Mouse (Mus musculus) neural tube, embryonic 15.5 days (tissue): ENCODE measurements around the gene Ern1. TPM values are rescaled to one million over a fixed set of nuclear protein-coding genes. Genes with fewer than 3 reads are reported as not detected.

Source experiments
- ATAC-seq: fragments of 200-750 bp; cut with Nextera tagmentation; 2 replicates; pipeline ENCODE4 v1.8.0; 2017; ENCODE audit warnings: mild to moderate bottlenecking, moderate TSS enrichment, moderate library complexity; ENCODE audit not compliant: low FRiP score
- H3K27ac ChIP-seq: fragments of 300-500 bp; sonication (generic); replicated peaks from 2 replicates; pipeline ENCODE4 v1.5.1; 2015; ENCODE audit warnings: mild to moderate bottlenecking, inconsistent platforms
- H3K27me3 ChIP-seq: fragments of 300-500 bp; sonication (generic); replicated peaks from 2 replicates; pipeline ENCODE4 v1.6.1; 2015; ENCODE audit warnings: inconsistent platforms
- H3K36me3 ChIP-seq: fragments of 300-500 bp; sonication (generic); 2 replicates; pipeline ENCODE4 v1.6.1; 2015; ENCODE audit warnings: inconsistent platforms
- H3K4me1 ChIP-seq: fragments of 300-500 bp; sonication (generic); 2 replicates; pipeline ENCODE4 v1.6.1; 2015; ENCODE audit warnings: inconsistent platforms
- H3K4me2 ChIP-seq: fragments of 300-500 bp; sonication (generic); 2 replicates; pipeline ENCODE4 v1.6.1; 2015; ENCODE audit warnings: inconsistent platforms, mild to moderate bottlenecking, moderate library complexity
- H3K4me3 ChIP-seq: fragments of 300-500 bp; sonication (generic); replicated peaks from 2 replicates; pipeline ENCODE4 v1.5.1; 2015; ENCODE audit warnings: mild to moderate bottlenecking, inconsistent platforms
- H3K9ac ChIP-seq: fragments of 300-500 bp; sonication (generic); replicated peaks from 2 replicates; pipeline ENCODE4 v1.6.1; 2015; ENCODE audit warnings: mild to moderate bottlenecking, inconsistent platforms
- H3K9me3 ChIP-seq: fragments of 300-500 bp; sonication (generic); replicated peaks from 2 replicates; pipeline ENCODE4 v1.6.1; 2016; ENCODE audit warnings: inconsistent platforms
- WGBS: fragments of 180-500 bp; shearing (Covaris S2); methylation state at CpG from one replicate; pipeline ENCODE4 v1.1.7; 2015; ENCODE audit warnings: mixed read lengths; 5-methylcytosine and 5-hydroxymethylcytosine counted together
- polyA plus RNA-seq: library from polyadenylated mRNA; unstranded; fragments of >200 nt; fragmentation: Nextera tagmentation; extraction: Ambion mirVana; gene quantifications from 2 replicates; pipeline ENCODE4 v1.2.1, GENCODE M21; 2015

The Ern1 gene
- polyA plus RNA-seq, 1 experiment from 2014 or later = 4.1 TPM

DNA sequence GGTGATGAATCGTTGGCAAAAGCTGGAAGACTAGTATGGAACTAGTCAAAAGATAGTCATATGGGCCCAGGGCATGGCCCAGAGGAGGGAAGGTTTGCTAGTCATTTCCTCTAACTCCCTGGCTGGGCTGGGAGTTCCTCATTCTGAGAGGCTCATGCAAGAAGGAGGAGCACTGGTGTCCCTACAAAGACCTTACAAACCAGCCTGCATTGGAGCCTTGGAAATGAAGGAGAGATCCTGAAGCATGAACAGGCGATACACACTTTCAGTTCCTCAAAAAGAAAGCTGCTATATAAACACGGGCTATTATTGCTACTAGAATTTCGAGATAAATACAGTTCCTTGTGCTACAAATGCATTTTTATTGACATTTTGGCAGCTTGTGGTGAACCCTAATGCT lies 59.5 kb downstream of the Ern1 start:
- peaks cover 14% of the 10 kb centered on the region for H3K36me3 ChIP-seq
- H3K9me3 ChIP-seq = no peaks in the 10 kb centered on the region
- H3K27me3 ChIP-seq = no peaks in the 10 kb centered on the region
- H3K4me3 ChIP-seq = no peak overlapping the region
- no peak for ATAC-seq
- H3K9ac ChIP-seq = no peak overlapping the region
- no peaks in the 10 kb centered on the region for H3K4me1 ChIP-seq
- no peak overlapping the region for H3K27ac ChIP-seq
- 88% methylated on average over 4 of the region's 4 CpGs for WGBS
- no peak overlapping the region for H3K4me2 ChIP-seq

DNA sequence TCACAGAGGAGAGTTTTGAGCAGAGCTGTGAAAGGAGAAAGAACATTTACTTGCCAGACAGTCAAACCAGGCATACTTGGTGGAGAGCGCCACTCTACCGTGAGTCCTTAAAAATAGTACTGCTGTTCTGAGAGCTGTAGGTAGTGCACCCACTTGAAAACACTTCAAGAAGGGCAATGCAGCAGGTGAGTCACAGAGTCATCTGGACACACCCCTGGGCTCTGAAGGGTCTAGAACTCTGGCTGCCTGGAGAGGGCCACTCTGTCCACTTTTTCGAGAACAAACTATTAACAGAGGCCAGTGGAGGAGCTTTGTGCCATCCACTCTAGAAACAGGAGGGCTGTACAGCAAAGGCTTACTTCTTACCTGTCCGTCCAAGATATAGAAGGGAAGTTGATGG lies 61.2 kb downstream of the Ern1 start:
- no peaks in the 10 kb centered on the region for H3K9me3 ChIP-seq
- WGBS = 98% methylated on average over 4 of the region's 4 CpGs
- H3K4me2 ChIP-seq = no peak overlapping the region
- peaks cover 12% of the 10 kb centered on the region for H3K36me3 ChIP-seq
- H3K4me3 ChIP-seq = no peak overlapping the region
- H3K27me3 ChIP-seq = no peaks in the 10 kb centered on the region
- no peak for ATAC-seq
- H3K9ac ChIP-seq = no peak overlapping the region
- no peaks in the 10 kb centered on the region for H3K4me1 ChIP-seq
- no peak overlapping the region for H3K27ac ChIP-seq

GRCm38 (mm10) chr11:106425201-106425600 lies 62.5 kb downstream of the Ern1 start:
- Histone ChIP-seq H3K36me3 (peaks cover 12% of the 10 kb centered on the region), H3K4me3 (no peak overlapping the region), H3K9me3 (no peaks in the 10 kb centered on the region), H3K9ac (no peak overlapping the region), H3K4me1 (no peaks in the 10 kb centered on the region), H3K27ac (no peak overlapping the region), H3K27me3 (no peaks in the 10 kb centered on the region), H3K4me2 (no peak overlapping the region)
- ATAC-seq = no peak
- 97% methylated on average over 5 of the region's 5 CpGs for WGBS

GRCm38 (mm10) chr11:106419262-106420102 lies 68.2 kb downstream of the Ern1 start:
- no peak overlapping the region for H3K27ac ChIP-seq
- no peak overlapping the region for H3K4me2 ChIP-seq
- no peak overlapping the region for H3K9ac ChIP-seq
- H3K4me3 ChIP-seq = no peak overlapping the region
- H3K27me3 ChIP-seq = no peaks in the 10 kb centered on the region
- 81% methylated on average over 9 of the region's 9 CpGs for WGBS
- no peaks in the 10 kb centered on the region for H3K4me1 ChIP-seq
- H3K9me3 ChIP-seq = no peaks in the 10 kb centered on the region
- ATAC-seq = no peak
- peaks cover 4% of the 10 kb centered on the region; the same call in 1 of the 2 replicates for H3K36me3 ChIP-seq

GRCm38 (mm10) chr11:106418622-106419196 lies 68.9 kb downstream of the Ern1 start:
- H3K4me1 ChIP-seq = no peaks in the 10 kb centered on the region
- peak; percentile 70 for ATAC-seq
- no peaks in the 10 kb centered on the region for H3K9me3 ChIP-seq
- no peak overlapping the region for H3K4me3 ChIP-seq
- H3K27me3 ChIP-seq = no peaks in the 10 kb centered on the region
- peaks cover 11% of the 10 kb centered on the region for H3K36me3 ChIP-seq
- H3K4me2 ChIP-seq = no peak overlapping the region
- H3K9ac ChIP-seq = no peak overlapping the region
- no peak overlapping the region for H3K27ac ChIP-seq
- WGBS = 45% methylated on average over 4 of the region's 4 CpGs

DNA sequence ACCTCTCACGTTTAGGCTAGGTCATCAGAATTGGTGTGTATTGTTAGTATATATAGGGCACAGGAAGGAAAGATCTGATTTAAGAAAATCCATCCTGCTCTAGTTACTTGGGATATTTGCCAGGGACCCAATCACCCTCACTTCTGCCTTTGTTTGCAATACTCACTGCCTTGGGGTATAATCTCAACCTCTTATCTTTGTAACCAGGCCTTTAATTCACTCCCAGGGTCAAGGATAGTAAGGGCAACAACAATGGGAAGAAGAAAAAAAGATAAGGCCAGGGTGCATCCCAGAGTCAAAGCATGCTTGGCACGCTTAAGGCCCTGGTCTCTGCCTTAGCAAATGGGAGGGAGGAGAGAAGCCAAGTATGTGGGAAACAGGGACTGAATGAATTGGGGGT lies 69.8 kb downstream of the Ern1 start:
- Histone ChIP-seq H3K36me3 (peaks cover 16% of the 10 kb centered on the region), H3K9ac (no peak overlapping the region), H3K4me2 (no peak overlapping the region), H3K4me1 (no peaks in the 10 kb centered on the region), H3K4me3 (no peak overlapping the region), H3K27ac (no peak overlapping the region), H3K9me3 (no peaks in the 10 kb centered on the region), H3K27me3 (no peaks in the 10 kb centered on the region)
- WGBS = 89% methylated on average over 2 of the region's 2 CpGs
- no peak for ATAC-seq

DNA sequence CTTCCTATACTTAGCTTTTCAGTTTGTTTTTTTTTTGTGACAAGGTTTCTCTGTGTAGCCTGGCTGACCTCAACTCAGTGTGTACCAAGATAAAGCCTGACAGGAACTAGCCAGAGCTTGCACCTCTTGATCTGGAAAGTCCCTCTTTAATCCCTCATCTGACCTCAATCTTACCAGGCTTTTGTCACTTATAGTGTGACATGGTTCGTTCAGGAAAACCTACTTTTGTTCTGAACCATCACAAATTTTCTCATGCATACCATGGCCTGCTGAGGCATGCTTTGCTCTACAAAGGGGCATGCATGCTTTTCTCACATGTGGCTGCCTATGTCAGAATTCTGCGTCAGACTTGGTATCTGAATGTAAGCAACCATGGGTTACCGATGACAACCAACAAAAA lies 71.3 kb downstream of the Ern1 start:
- no peak for ATAC-seq
- 76% methylated on average over 3 of the region's 3 CpGs for WGBS
- peaks cover 21% of the 10 kb centered on the region for H3K36me3 ChIP-seq
- H3K4me3 ChIP-seq = no peak overlapping the region
- no peaks in the 10 kb centered on the region for H3K27me3 ChIP-seq
- no peak overlapping the region for H3K4me2 ChIP-seq
- H3K4me1 ChIP-seq = no peaks in the 10 kb centered on the region
- H3K27ac ChIP-seq = no peak overlapping the region
- H3K9ac ChIP-seq = no peak overlapping the region
- H3K9me3 ChIP-seq = no peaks in the 10 kb centered on the region

DNA sequence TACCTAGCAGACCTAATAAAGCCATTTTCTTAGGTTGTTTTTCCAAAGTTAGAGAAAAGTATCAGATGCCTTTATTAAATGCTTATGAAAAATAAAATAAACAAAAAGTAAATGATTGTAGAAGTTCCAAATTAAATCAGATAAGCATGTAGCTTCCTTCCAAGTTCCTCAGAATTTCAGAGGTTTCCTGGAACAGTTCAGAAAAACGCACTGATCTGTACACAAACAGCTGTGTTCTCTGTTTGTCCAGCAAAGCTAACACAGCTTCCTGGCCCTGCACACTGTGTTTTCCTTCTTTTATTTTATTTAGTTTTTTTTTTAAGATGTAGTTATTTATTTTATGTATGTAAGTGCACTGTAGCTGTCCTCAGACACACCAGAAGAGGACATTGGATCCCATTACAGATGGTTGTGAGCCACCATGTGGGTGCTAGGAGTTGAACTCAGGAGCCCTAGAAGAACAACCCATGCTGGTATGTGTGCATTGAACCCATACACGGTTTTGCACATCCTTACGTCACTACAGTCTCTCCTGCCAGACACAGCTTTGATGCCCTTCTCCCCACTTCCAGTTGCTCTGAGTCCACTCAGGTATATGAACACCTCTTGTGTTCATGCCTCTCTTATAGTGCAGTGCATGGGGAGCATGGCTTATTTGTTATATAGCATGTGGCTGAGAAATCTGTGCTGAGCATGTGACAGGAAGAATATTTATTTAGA lies 74.9 kb downstream of the Ern1 start:
- peaks cover 33% of the 10 kb centered on the region for H3K36me3 ChIP-seq
- H3K4me1 ChIP-seq = no peaks in the 10 kb centered on the region
- no peak overlapping the region for H3K27ac ChIP-seq
- H3K27me3 ChIP-seq = no peaks in the 10 kb centered on the region
- no peak overlapping the region for H3K9ac ChIP-seq
- no peak for ATAC-seq
- WGBS = 90% methylated on average over 3 of the region's 3 CpGs
- no peak overlapping the region for H3K4me2 ChIP-seq
- no peak overlapping the region for H3K4me3 ChIP-seq
- H3K9me3 ChIP-seq = no peaks in the 10 kb centered on the region

DNA sequence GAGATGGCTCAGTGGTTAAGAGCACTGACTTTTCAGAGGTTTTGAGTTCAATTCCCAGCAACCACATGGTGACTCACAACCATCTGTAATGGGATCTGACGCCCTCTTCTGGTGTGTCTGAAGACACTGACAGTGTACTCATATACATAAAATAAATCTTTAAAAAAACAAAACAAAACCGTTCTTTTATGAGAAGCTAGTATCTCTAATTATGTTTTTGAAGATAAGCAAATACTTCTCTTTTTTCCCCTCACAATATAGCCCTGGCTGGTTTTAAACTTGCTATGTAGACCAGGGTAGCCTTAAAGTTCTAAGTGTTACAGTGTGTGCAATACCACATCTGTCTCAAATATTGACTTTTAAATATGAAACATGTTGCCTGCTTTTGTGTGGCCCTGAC lies 76.5 kb downstream of the Ern1 start:
- H3K9ac ChIP-seq = no peak overlapping the region
- H3K27ac ChIP-seq = no peak overlapping the region
- peaks cover 45% of the 10 kb centered on the region for H3K36me3 ChIP-seq
- no peaks in the 10 kb centered on the region for H3K9me3 ChIP-seq
- ATAC-seq = no peak
- no peak overlapping the region for H3K4me3 ChIP-seq
- H3K4me1 ChIP-seq = no peaks in the 10 kb centered on the region
- WGBS = 91% methylated on average over 2 of the region's 2 CpGs
- no peak overlapping the region for H3K4me2 ChIP-seq
- H3K27me3 ChIP-seq = no peaks in the 10 kb centered on the region

DNA sequence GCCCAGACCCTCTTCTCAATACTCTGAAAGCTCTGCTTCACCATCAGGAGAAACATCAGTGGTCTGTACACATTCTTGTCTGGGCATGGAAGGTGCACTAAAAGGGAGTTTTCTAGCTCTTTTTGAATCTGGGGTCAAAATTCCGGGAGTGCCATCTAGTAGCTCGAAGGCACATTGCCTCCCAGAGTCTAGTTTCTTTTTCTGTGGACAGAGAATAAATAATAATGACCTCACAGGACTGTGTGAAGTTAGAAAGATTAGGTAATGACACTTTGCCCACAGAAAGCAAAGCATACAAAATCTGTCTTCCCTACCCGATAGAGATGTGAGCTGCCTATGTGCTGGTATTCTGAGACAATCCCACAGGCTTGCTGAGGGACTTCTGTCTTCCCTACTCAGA lies 77.1 kb downstream of the Ern1 start:
- Histone ChIP-seq H3K27me3 (no peaks in the 10 kb centered on the region), H3K27ac (no peak overlapping the region), H3K4me1 (no peaks in the 10 kb centered on the region), H3K9ac (no peak overlapping the region), H3K36me3 (peaks cover 51% of the 10 kb centered on the region), H3K4me3 (no peak overlapping the region), H3K4me2 (no peak overlapping the region), H3K9me3 (no peaks in the 10 kb centered on the region)
- WGBS = 91% methylated on average over 3 of the region's 3 CpGs
- no peak for ATAC-seq

- H3K27me3 ChIP-seq = no peaks in the 10 kb centered on the region
- peaks cover 54% of the 10 kb centered on the region for H3K36me3 ChIP-seq
- H3K27ac ChIP-seq = no peak overlapping the region
- no peak overlapping the region for H3K4me2 ChIP-seq
- H3K4me1 ChIP-seq = no peaks in the 10 kb centered on the region
- no peak overlapping the region for H3K4me3 ChIP-seq
- H3K9me3 ChIP-seq = no peaks in the 10 kb centered on the region
- no peak overlapping the region for H3K9ac ChIP-seq
- no peak for ATAC-seq
- 80% methylated on average over 4 of the region's 4 CpGs for WGBS
Observed at GRCm38 (mm10) chr11:106410011-106410410, 77.6 kb downstream of the Ern1 start.

DNA sequence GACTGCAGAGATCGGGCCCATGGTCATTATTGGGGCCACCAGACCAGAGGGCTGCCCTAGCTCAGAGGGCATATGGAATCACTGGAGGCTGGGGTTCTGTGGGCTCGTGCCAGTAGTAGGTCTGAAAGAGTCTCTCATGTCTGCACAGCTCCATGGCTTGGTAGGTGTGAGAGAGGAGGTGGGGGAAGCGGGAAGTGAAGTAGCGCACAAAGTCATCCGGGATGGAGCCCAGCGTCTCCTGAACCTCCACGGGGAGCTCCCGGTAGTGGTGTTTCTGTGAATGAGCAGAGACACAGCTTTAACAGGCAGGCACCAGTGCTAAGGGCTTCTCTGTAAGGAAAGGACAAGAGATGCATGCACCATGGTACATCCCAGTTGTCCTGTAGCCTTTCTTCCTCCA lies 89.2 kb downstream of the Ern1 start:
- Histone ChIP-seq H3K36me3 (peaks cover 53% of the 10 kb centered on the region), H3K27me3 (no peaks in the 10 kb centered on the region), H3K4me1 (no peaks in the 10 kb centered on the region), H3K9me3 (no peaks in the 10 kb centered on the region), H3K9ac (no peak overlapping the region), H3K4me2 (no peak overlapping the region), H3K4me3 (no peak overlapping the region), H3K27ac (no peak overlapping the region)
- 94% methylated on average over 8 of the region's 8 CpGs for WGBS
- ATAC-seq = no peak
